Mouse (Mus musculus): ENCODE measurements at regions not wholly inside any gene's neighbourhood (a gene's known extent, or its start where the extent isn't known, plus 50 kb on each side); places are given as distances from the start of the nearest gene placed in this dataset.

- no peaks in the 10 kb centered on the region for H3K4me1 ChIP-seq (ENCODE audit: control insufficient read depth, insufficient read depth, low read length)
- no peak for DNase-seq
- 85% methylated on average over 2 of the region's 2 CpGs for WGBS
Measured at GRCm38 (mm10) chr13:85570886-85571527, 282.1 kb upstream of the Rasa1 start.

GRCm38 (mm10) chr13:85557821-85558220 lies 268.9 kb upstream of the Rasa1 start:
- no peak overlapping the region for H3K9ac ChIP-seq (replicated peaks; ENCODE audit: low read length)
- DNase-seq = no peak
- H3K4me2 ChIP-seq (ENCODE audit: low read length) = no peak overlapping the region
- no peak for ATAC-seq (ENCODE audit: low FRiP score, low TSS enrichment)
- H3K36me3 ChIP-seq (ENCODE audit: control insufficient read depth, insufficient read depth, low read length) = no peaks in the 10 kb centered on the region
- H3K27ac ChIP-seq (replicated peaks; ENCODE audit: low read depth, low read length) = no peak overlapping the region
- H3K4me1 ChIP-seq (ENCODE audit: control insufficient read depth, insufficient read depth, low read length) = no peaks in the 10 kb centered on the region
- H3K4me3 ChIP-seq (replicated peaks; ENCODE audit: low read depth, low read length) = no peak overlapping the region
- H3K9me3 ChIP-seq (ENCODE audit: control insufficient read depth, low read length) = no peaks in the 10 kb centered on the region
- WGBS = 83% methylated on average over 2 of the region's 2 CpGs
- H3K27me3 ChIP-seq (ENCODE audit: control insufficient read depth, insufficient read depth, low read length) = no peaks in the 10 kb centered on the region

More at GRCm38 (mm10) chr13:85570886-85571527, 282.1 kb upstream of the Rasa1 start:
- H3K36me3 ChIP-seq (ENCODE audit: control insufficient read depth, insufficient read depth, low read length) = no peaks in the 10 kb centered on the region
- H3K9ac ChIP-seq (replicated peaks; ENCODE audit: low read length) = no peak overlapping the region
- H3K27ac ChIP-seq (replicated peaks; ENCODE audit: low read depth, low read length) = no peak overlapping the region
- no peaks in the 10 kb centered on the region for H3K27me3 ChIP-seq (ENCODE audit: control insufficient read depth, insufficient read depth, low read length)
- no peak overlapping the region for H3K4me2 ChIP-seq (ENCODE audit: low read length)
- no peak overlapping the region for H3K4me3 ChIP-seq (replicated peaks; ENCODE audit: low read depth, low read length)
- no peak for ATAC-seq (ENCODE audit: low FRiP score, low TSS enrichment)
- no peaks in the 10 kb centered on the region for H3K9me3 ChIP-seq (ENCODE audit: control insufficient read depth, low read length)

GRCm38 (mm10) chr13:85556101-85556853 lies 267.3 kb upstream of the Rasa1 start:
- H3K27ac ChIP-seq (replicated peaks; ENCODE audit: low read depth, low read length) = no peak overlapping the region
- peak; percentile 89 for DNase-seq
- H3K4me2 ChIP-seq (ENCODE audit: low read length) = no peak overlapping the region
- H3K27me3 ChIP-seq (ENCODE audit: control insufficient read depth, insufficient read depth, low read length) = no peaks in the 10 kb centered on the region
- no peaks in the 10 kb centered on the region for H3K9me3 ChIP-seq (ENCODE audit: control insufficient read depth, low read length)
- no peak overlapping the region for H3K9ac ChIP-seq (replicated peaks; ENCODE audit: low read length)
- ATAC-seq (ENCODE audit: low FRiP score, low TSS enrichment) = peak; percentile 53; the same call in 1 of the 2 replicates
- 15% methylated on average over 5 of the region's 5 CpGs for WGBS
- H3K4me1 ChIP-seq (ENCODE audit: control insufficient read depth, insufficient read depth, low read length) = no peaks in the 10 kb centered on the region
- no peak overlapping the region for H3K4me3 ChIP-seq (replicated peaks; ENCODE audit: low read depth, low read length)
- no peaks in the 10 kb centered on the region for H3K36me3 ChIP-seq (ENCODE audit: control insufficient read depth, insufficient read depth, low read length)

- no peaks in the 10 kb centered on the region for H3K9me3 ChIP-seq (ENCODE audit: control insufficient read depth, low read length)
- H3K9ac ChIP-seq (replicated peaks; ENCODE audit: low read length) = no peak overlapping the region
- no peak overlapping the region for H3K4me3 ChIP-seq (replicated peaks; ENCODE audit: low read depth, low read length)
- WGBS = 88% methylated on average over 3 of the region's 3 CpGs
- no peak overlapping the region for H3K4me2 ChIP-seq (ENCODE audit: low read length)
- no peak overlapping the region for H3K27ac ChIP-seq (replicated peaks; ENCODE audit: low read depth, low read length)
- ATAC-seq (ENCODE audit: low FRiP score, low TSS enrichment) (no peak), DNase-seq (no peak)
- H3K27me3 ChIP-seq (ENCODE audit: control insufficient read depth, insufficient read depth, low read length) = no peaks in the 10 kb centered on the region
- H3K4me1 ChIP-seq (ENCODE audit: control insufficient read depth, insufficient read depth, low read length) = no peaks in the 10 kb centered on the region
- H3K36me3 ChIP-seq (ENCODE audit: control insufficient read depth, insufficient read depth, low read length) = no peaks in the 10 kb centered on the region
Measured at GRCm38 (mm10) chr13:85553072-85553471, 264.1 kb upstream of the Rasa1 start.

- Histone ChIP-seq H3K4me1 (ENCODE audit: control insufficient read depth, insufficient read depth, low read length) (no peaks in the 10 kb centered on the region), H3K27ac (replicated peaks; ENCODE audit: low read depth, low read length) (no peak overlapping the region), H3K9ac (replicated peaks; ENCODE audit: low read length) (no peak overlapping the region), H3K4me2 (ENCODE audit: low read length) (no peak overlapping the region), H3K36me3 (ENCODE audit: control insufficient read depth, insufficient read depth, low read length) (no peaks in the 10 kb centered on the region), H3K4me3 (replicated peaks; ENCODE audit: low read depth, low read length) (no peak overlapping the region), H3K9me3 (ENCODE audit: control insufficient read depth, low read length) (no peaks in the 10 kb centered on the region), H3K27me3 (ENCODE audit: control insufficient read depth, insufficient read depth, low read length) (no peaks in the 10 kb centered on the region)
- 95% methylated on average over 1 of the region's 1 CpGs for WGBS
- DNase-seq (no peak), ATAC-seq (ENCODE audit: low FRiP score, low TSS enrichment) (no peak)
Measured at GRCm38 (mm10) chr13:85509671-85510070, 220.7 kb upstream of the Rasa1 start.

- 97% methylated on average over 1 of the region's 1 CpGs for WGBS
- DNase-seq = no peak
- ATAC-seq (ENCODE audit: low FRiP score, low TSS enrichment) = no peak
- H3K4me2 ChIP-seq (ENCODE audit: low read length) = no peak overlapping the region
- H3K9ac ChIP-seq (replicated peaks; ENCODE audit: low read length) = no peak overlapping the region
- H3K27ac ChIP-seq (replicated peaks; ENCODE audit: low read depth, low read length) = no peak overlapping the region
- no peak overlapping the region for H3K4me3 ChIP-seq (replicated peaks; ENCODE audit: low read depth, low read length)
- no peaks in the 10 kb centered on the region for H3K27me3 ChIP-seq (ENCODE audit: control insufficient read depth, insufficient read depth, low read length)
- H3K4me1 ChIP-seq (ENCODE audit: control insufficient read depth, insufficient read depth, low read length) = no peaks in the 10 kb centered on the region
- H3K9me3 ChIP-seq (ENCODE audit: control insufficient read depth, low read length) = no peaks in the 10 kb centered on the region
- no peaks in the 10 kb centered on the region for H3K36me3 ChIP-seq (ENCODE audit: control insufficient read depth, insufficient read depth, low read length)
Measured at GRCm38 (mm10) chr13:85508552-85508951, 219.6 kb upstream of the Rasa1 start.

GRCm38 (mm10) chr13:85507374-85508101 lies 218.6 kb upstream of the Rasa1 start:
- ATAC-seq (ENCODE audit: low FRiP score, low TSS enrichment) (no peak), DNase-seq (no peak)
- 68% methylated on average over 6 of the region's 6 CpGs for WGBS
- H3K9me3 ChIP-seq (ENCODE audit: control insufficient read depth, low read length) = no peaks in the 10 kb centered on the region
- no peaks in the 10 kb centered on the region for H3K36me3 ChIP-seq (ENCODE audit: control insufficient read depth, insufficient read depth, low read length)
- no peak overlapping the region for H3K27ac ChIP-seq (replicated peaks; ENCODE audit: low read depth, low read length)
- H3K27me3 ChIP-seq (ENCODE audit: control insufficient read depth, insufficient read depth, low read length) = no peaks in the 10 kb centered on the region
- H3K4me3 ChIP-seq (replicated peaks; ENCODE audit: low read depth, low read length) = no peak overlapping the region
- no peak overlapping the region for H3K4me2 ChIP-seq (ENCODE audit: low read length)
- no peaks in the 10 kb centered on the region for H3K4me1 ChIP-seq (ENCODE audit: control insufficient read depth, insufficient read depth, low read length)
- no peak overlapping the region for H3K9ac ChIP-seq (replicated peaks; ENCODE audit: low read length)

- Histone ChIP-seq H3K4me3 (replicated peaks; ENCODE audit: low read depth, low read length) (no peak overlapping the region), H3K4me1 (ENCODE audit: control insufficient read depth, insufficient read depth, low read length) (no peaks in the 10 kb centered on the region), H3K27me3 (ENCODE audit: control insufficient read depth, insufficient read depth, low read length) (no peaks in the 10 kb centered on the region), H3K36me3 (ENCODE audit: control insufficient read depth, insufficient read depth, low read length) (no peaks in the 10 kb centered on the region), H3K27ac (replicated peaks; ENCODE audit: low read depth, low read length) (no peak overlapping the region), H3K4me2 (ENCODE audit: low read length) (no peak overlapping the region), H3K9ac (replicated peaks; ENCODE audit: low read length) (no peak overlapping the region), H3K9me3 (ENCODE audit: control insufficient read depth, low read length) (no peaks in the 10 kb centered on the region)
- DNase-seq = no peak
- ATAC-seq (ENCODE audit: low FRiP score, low TSS enrichment) = no peak
- WGBS = 45% methylated on average over 1 of the region's 1 CpGs
Measured at GRCm38 (mm10) chr13:85506875-85507274, 217.9 kb upstream of the Rasa1 start.
